Mouse (Mus musculus): Measurements from ENCODE around the gene Ccdc39.

- TF ChIP-seq POLR2A (IDR thresholded peaks at IDR 0.05; ENCODE audit: low read depth, low read length) (no peak), CTCF (IDR thresholded peaks at IDR 0.05; ENCODE audit: extremely low read depth, insufficient read length, insufficient replicate concordance, low read depth, low read length) (no peak)
These were observed 6.7 kb upstream of the Ccdc39 start for GRCm38 (mm10) chr3:33850856-33851255.
